ENCODE assay signal across 11 mouse cellular contexts in genomic region chr15:80742991-80743474, GRCm38 (mm10). TPM values are rescaled to one million over a fixed set of nuclear protein-coding genes. Genes with fewer than 3 reads are reported as not detected.
DNase-seq lines count a peak whose midpoint lies in the region; ATAC-seq lines count a peak whose summit lies in the region.
"Had no signal": no experiment of that assay in that cellular context is flagged by ENCODE, and none has a peak within 500 bp of the region (broad histone marks: within the 10 kb centered on the region; RNA-seq: fewer than 3 reads in every experiment).

No protein-coding gene starts in this region.

- no peaks in the 10 kb centered on the region for H3K9me3 ChIP-seq in stomach, embryonic 15.5 days
- H3K9me3 ChIP-seq: heart, embryonic 15.5 days; neural tube, embryonic 13.5 days had no signal

- peak overlapping the region; percentile 44; the same call in 1 of the 2 replicates for H3K27ac ChIP-seq in stomach, embryonic 15.5 days
- H3K27ac ChIP-seq: heart, embryonic 15.5 days; neural tube, embryonic 13.5 days had no signal

- peak; percentile 68; the same call in 1 of the 2 replicates for ATAC-seq in stomach, embryonic 15.5 days (ENCODE audit: insufficient read depth, low FRiP score, low read depth)

- H3K4me3 ChIP-seq in stomach, embryonic 15.5 days (replicated peaks): no peak overlapping the region
- H3K4me3 ChIP-seq: heart, embryonic 15.5 days; neural tube, embryonic 13.5 days had no signal

- H3K4me2 ChIP-seq in stomach, embryonic 15.5 days: no peak overlapping the region
- H3K4me2 ChIP-seq: heart, embryonic 15.5 days; neural tube, embryonic 13.5 days had no signal

- no peak overlapping the region for H3K9ac ChIP-seq in stomach, embryonic 15.5 days
- H3K9ac ChIP-seq: heart, embryonic 15.5 days; neural tube, embryonic 13.5 days had no signal

- H3K4me1 ChIP-seq in stomach, embryonic 15.5 days: no peaks in the 10 kb centered on the region
- H3K4me1 ChIP-seq: heart, embryonic 15.5 days had no signal

- 80% methylated on average over 3 of the region's 3 CpGs for WGBS in stomach, embryonic 15.5 days

- peak; percentile 59 for DNase-seq in lung, postnatal 36 days
- DNase-seq in lung, postnatal 14 days: no peak
- DNase-seq in c-Kit-negative CD71-positive TER-119-positive erythroid progenitor cells, embryonic 14.5 days (ENCODE audit: low read depth, low spot score): peak; percentile 72
- DNase-seq in liver (peak; percentile 43), adipocyte (ENCODE audit: low spot score) (no peak)
- no peak for DNase-seq in right cerebral cortex, adult 18-20 months
- no peak for DNase-seq in heart, postnatal 4 days
- DNase-seq: cerebellum, adult 18-20 months had no signal

- no peaks in the 10 kb centered on the region for H3K36me3 ChIP-seq in stomach, embryonic 15.5 days
- H3K36me3 ChIP-seq: heart, embryonic 15.5 days; neural tube, embryonic 13.5 days had no signal

- H3K27me3 ChIP-seq in stomach, embryonic 15.5 days (replicated peaks): no peaks in the 10 kb centered on the region
- H3K27me3 ChIP-seq: heart, embryonic 15.5 days; neural tube, embryonic 13.5 days had no signal

RNA-seq across cellular contexts. Expression of gene Tnrc6b, which starts 31.9 kb away (rescaled TPM):
- polyA plus RNA-seq in stomach, embryonic 15.5 days (2015; fragmentation: Nextera tagmentation; extraction: Ambion mirVana): 27.4 and 28.5 TPM in 2 replicates
- total RNA-seq in heart, postnatal 4 days (2021): 10 to 100 TPM; 59.5 to 60.8 TPM

Comparison
In these comparisons a context has a peak if more than half of its experiments do, and no peak if none do; other contexts are left out.
1. DNase-seq: peak in lung, postnatal 36 days (single experiment), c-Kit-negative CD71-positive TER-119-positive erythroid progenitor cells, embryonic 14.5 days (single experiment) and liver (single experiment); none in lung, postnatal 14 days (single experiment), right cerebral cortex, adult 18-20 months (single experiment), adipocyte (single experiment) and heart, postnatal 4 days (single experiment).